Mouse (Mus musculus) forebrain, postnatal 0 days (tissue): ENCODE measurements around the gene Rpgr. TPM values are rescaled to one million over a fixed set of nuclear protein-coding genes. Genes with fewer than 3 reads are reported as not detected.

Source experiments
- ATAC-seq: fragments of 200-750 bp; cut with Nextera tagmentation; 2 replicates; pipeline ENCODE4 v1.8.0; 2017; ENCODE audit warnings: mild to moderate bottlenecking, moderate library complexity
- DNase-seq: peaks from one replicate; pipeline ENCODE4 v3.0.0-alpha.2; 2015
- H3K27ac ChIP-seq: fragments of 300-500 bp; sonication (generic); 2 replicates; pipeline ENCODE4 v1.5.1; 2014; ENCODE audit warnings: low read depth, mild to moderate bottlenecking, antibody characterized with exemption, low read length, moderate library complexity, mixed read lengths
- H3K27me3 ChIP-seq: fragments of 300-500 bp; sonication (generic); 2 replicates; pipeline ENCODE4 v1.6.1; 2014; ENCODE audit warnings: mild to moderate bottlenecking, low read length, mixed read lengths; ENCODE audit not compliant: insufficient read depth
- H3K36me3 ChIP-seq: fragments of 300-500 bp; sonication (generic); 2 replicates; pipeline ENCODE4 v1.6.1; 2014; ENCODE audit warnings: mild to moderate bottlenecking, moderate library complexity; ENCODE audit not compliant: insufficient read depth
- H3K4me1 ChIP-seq: fragments of 300-500 bp; sonication (generic); 2 replicates; pipeline ENCODE4 v1.6.1; 2014; ENCODE audit warnings: antibody characterized with exemption; ENCODE audit not compliant: insufficient read depth
- H3K4me2 ChIP-seq: fragments of 300-500 bp; sonication (generic); 2 replicates; pipeline ENCODE4 v1.6.1; 2014; ENCODE audit warnings: low read depth, mild to moderate bottlenecking, moderate library complexity
- H3K4me3 ChIP-seq: fragments of 300-500 bp; sonication (generic); 2 replicates; pipeline ENCODE4 v1.5.1; 2014; ENCODE audit warnings: low read depth, low read length, mixed read lengths
- H3K9ac ChIP-seq: fragments of 300-500 bp; sonication (generic); 2 replicates; pipeline ENCODE4 v1.6.1; 2014; ENCODE audit warnings: mild to moderate bottlenecking
- H3K9me3 ChIP-seq: fragments of 300-500 bp; sonication (generic); 2 replicates; pipeline ENCODE4 v1.6.1; 2016; ENCODE audit warnings: low read length
- CTCF ChIP-seq: sonication (generic); IDR thresholded peaks from 2 replicates; pipeline ENCODE4 v1.5.1; 2016; ENCODE audit warnings: antibody characterized with exemption, control low read depth, low read depth
- WGBS: fragments of 180-500 bp; shearing (Covaris S2); extraction: QIAGEN DNeasy Blood & Tissue Kit; methylation state at CpG from one replicate; pipeline ENCODE4 v1.1.7; 2014; 5-methylcytosine and 5-hydroxymethylcytosine counted together
- polyA plus RNA-seq: library from polyadenylated mRNA; unstranded; fragments of >200 nt; fragmentation: Nextera tagmentation; extraction: Ambion mirVana; gene quantifications from 2 replicates; pipeline ENCODE4 v1.2.1, GENCODE M21; 2015
- total RNA-seq: library from RNA; depleted of rRNA; stranded (reverse); fragments of >200 nt; gene quantifications from 2 replicates; pipeline ENCODE4 v1.2.3, GENCODE M21; 2014; rRNA removed

Rpgr gene
- total and polyA plus RNA-seq, 2 experiments from 2014 or later: 30.2 to 34.2 TPM

DNA sequence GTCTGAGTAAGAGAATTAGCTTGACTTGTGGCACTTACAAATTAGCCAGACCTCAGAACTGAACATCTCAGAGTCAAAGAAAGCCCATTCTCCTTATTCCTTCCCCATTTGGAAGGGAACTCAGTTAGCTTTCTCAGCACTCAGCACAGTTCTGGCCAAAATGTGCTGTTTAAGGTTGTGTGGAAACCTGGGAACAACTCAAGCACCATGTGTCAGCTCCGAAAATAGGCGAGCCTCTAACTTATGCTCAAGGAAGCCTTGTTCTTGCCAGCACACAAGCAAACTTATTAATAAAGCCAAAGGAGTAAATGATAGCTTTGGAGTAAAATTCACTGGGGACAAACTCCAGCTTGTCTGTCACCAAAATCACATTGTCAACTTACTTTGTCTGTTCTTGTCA lies 153.4 kb downstream of the Rpgr start:
- H3K9ac ChIP-seq: no peak overlapping the region
- H3K27me3 ChIP-seq: no peaks in the 10 kb centered on the region
- H3K9me3 ChIP-seq: no peaks in the 10 kb centered on the region
- DNase-seq (no peak), ATAC-seq (peak; percentile 70; the same call in 1 of the 2 replicates)
- no peak overlapping the region for H3K4me3 ChIP-seq
- no peaks in the 10 kb centered on the region for H3K4me1 ChIP-seq
- WGBS: 76% methylated on average over 2 of the region's 2 CpGs
- TF ChIP-seq CTCF: no peak
- H3K4me2 ChIP-seq: no peak overlapping the region
- no peaks in the 10 kb centered on the region for H3K36me3 ChIP-seq
- H3K27ac ChIP-seq: no peak overlapping the region

DNA sequence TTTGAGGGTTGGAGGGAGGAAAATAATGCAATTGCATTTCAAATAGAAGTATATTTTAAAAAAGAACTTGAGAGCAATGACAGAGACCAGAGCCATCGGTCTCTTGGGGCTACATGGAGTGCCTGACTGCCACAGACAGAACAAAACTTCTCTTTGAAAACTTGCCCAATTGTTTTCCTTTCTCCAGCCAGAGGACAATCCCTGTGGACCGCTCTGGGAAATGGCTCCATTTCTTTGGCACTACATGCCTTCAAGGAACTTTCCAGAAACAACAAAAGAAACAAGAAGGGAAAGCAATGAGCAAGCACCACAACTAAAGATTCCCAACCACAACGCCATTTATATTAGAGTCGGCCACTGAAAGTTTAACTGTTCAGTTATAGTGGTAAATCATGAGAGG lies 154.5 kb downstream of the Rpgr start:
- H3K9ac ChIP-seq: no peak overlapping the region
- H3K4me2 ChIP-seq: no peak overlapping the region
- no peak overlapping the region for H3K4me3 ChIP-seq
- DNase-seq: no peak
- TF ChIP-seq CTCF: no peak
- no peaks in the 10 kb centered on the region for H3K36me3 ChIP-seq
- no peak overlapping the region for H3K27ac ChIP-seq
- no peaks in the 10 kb centered on the region for H3K27me3 ChIP-seq
- no peaks in the 10 kb centered on the region for H3K9me3 ChIP-seq
- ATAC-seq: no peak
- no peaks in the 10 kb centered on the region for H3K4me1 ChIP-seq
- WGBS: 65% methylated on average over 4 of the region's 4 CpGs

- Histone ChIP-seq H3K9me3 (no peaks in the 10 kb centered on the region), H3K36me3 (no peaks in the 10 kb centered on the region), H3K4me1 (no peaks in the 10 kb centered on the region), H3K27me3 (no peaks in the 10 kb centered on the region), H3K27ac (no peak overlapping the region), H3K9ac (no peak overlapping the region), H3K4me3 (no peak overlapping the region), H3K4me2 (no peak overlapping the region)
- ATAC-seq (no peak), DNase-seq (no peak)
- 0 out of 2 replicates have a peak, but pooled peaks have one; percentile 15 for TF ChIP-seq CTCF
Measured at GRCm38 (mm10) chrX:10034666-10035065, 182.1 kb downstream of the Rpgr start.

Other genes with a start within 250 kb of the Rpgr start
- gene Srpx, start 99.2 kb downstream of the Rpgr start, total RNA-seq: 2.2 and 5.3 TPM in 2 replicates
- 3.3 and 3.5 TPM in 2 replicates for gene Srpx, start 99.2 kb downstream of the Rpgr start, polyA plus RNA-seq
- gene Otc, start 35.4 kb upstream of the Rpgr start, total RNA-seq: not detected in 2 replicates
- gene Otc, start 35.4 kb upstream of the Rpgr start, polyA plus RNA-seq: not detected in 2 replicates